Mouse (Mus musculus): Measurements from ENCODE around the gene BC048679. TPM values are rescaled to one million over a fixed set of nuclear protein-coding genes. Genes with fewer than 3 reads are reported as not detected.
A peak's percentile ranks its signal among the peaks of the same experiment; 100 is the strongest.

The BC048679 gene
- total and polyA plus RNA-seq, 2 experiments from 2014 or later, result not detected

- DNase-seq (ENCODE audit: low spot score) (no peak), ATAC-seq (ENCODE audit: low FRiP score) (no peak)
- H3K9me3 ChIP-seq (ENCODE audit: low read length), result no peaks in the 10 kb centered on the region
- no peak for TF ChIP-seq CTCF (IDR thresholded peaks at IDR 0.05)
- H3K4me2 ChIP-seq (ENCODE audit: low read depth, low read length, poor library complexity, severe bottlenecking), result no peak overlapping the region
- H3K4me3 ChIP-seq (ENCODE audit: low read depth, low read length), result no peak overlapping the region
- H3K27ac ChIP-seq (ENCODE audit: low read depth, low read length), result no peak overlapping the region
- no peaks in the 10 kb centered on the region for H3K4me1 ChIP-seq (ENCODE audit: insufficient read depth, low read length)
- no peaks in the 10 kb centered on the region for H3K27me3 ChIP-seq (ENCODE audit: insufficient read depth, low read length)
- H3K36me3 ChIP-seq (ENCODE audit: insufficient read depth, low read length), result no peaks in the 10 kb centered on the region
- H3K9ac ChIP-seq (replicated peaks; ENCODE audit: low read length, poor library complexity, severe bottlenecking), result no peak overlapping the region
- 67% methylated on average over 13 of the region's 13 CpGs for WGBS
Observed at GRCm38 (mm10) chr7:81514906-81515590, 17.0 kb upstream of the BC048679 start.

GRCm38 (mm10) chr7:81501050-81501449, 3.0 kb upstream of the BC048679 start:
- DNase-seq (ENCODE audit: low spot score) (no peak), ATAC-seq (ENCODE audit: low FRiP score) (no peak)
- H3K4me3 ChIP-seq (ENCODE audit: low read depth, low read length), result no peak overlapping the region
- H3K36me3 ChIP-seq (ENCODE audit: insufficient read depth, low read length), result no peaks in the 10 kb centered on the region
- no peak overlapping the region for H3K9ac ChIP-seq (replicated peaks; ENCODE audit: low read length, poor library complexity, severe bottlenecking)
- H3K4me1 ChIP-seq (ENCODE audit: insufficient read depth, low read length), result no peaks in the 10 kb centered on the region
- 87% methylated on average over 2 of the region's 2 CpGs for WGBS
- no peaks in the 10 kb centered on the region for H3K9me3 ChIP-seq (ENCODE audit: low read length)
- H3K27ac ChIP-seq (ENCODE audit: low read depth, low read length), result no peak overlapping the region
- no peak overlapping the region for H3K4me2 ChIP-seq (ENCODE audit: low read depth, low read length, poor library complexity, severe bottlenecking)
- no peak for TF ChIP-seq CTCF (IDR thresholded peaks at IDR 0.05)
- no peaks in the 10 kb centered on the region for H3K27me3 ChIP-seq (ENCODE audit: insufficient read depth, low read length)

GRCm38 (mm10) chr7:81497171-81497570, 910 bp downstream of the BC048679 start:
- no peak overlapping the region for H3K4me3 ChIP-seq (ENCODE audit: low read depth, low read length)
- peaks cover 3% of the 10 kb centered on the region; the same call in 1 of the 2 replicates for H3K4me1 ChIP-seq (ENCODE audit: insufficient read depth, low read length)
- no peak overlapping the region for H3K9ac ChIP-seq (replicated peaks; ENCODE audit: low read length, poor library complexity, severe bottlenecking)
- 11% methylated on average over 6 of the region's 6 CpGs for WGBS
- no peak for ATAC-seq (ENCODE audit: low FRiP score)
- DNase-seq (ENCODE audit: low spot score), result no peak
- TF ChIP-seq CTCF (IDR thresholded peaks at IDR 0.05), result no peak
- H3K27ac ChIP-seq (ENCODE audit: low read depth, low read length), result no peak overlapping the region
- no peak overlapping the region for H3K4me2 ChIP-seq (ENCODE audit: low read depth, low read length, poor library complexity, severe bottlenecking)
- no peaks in the 10 kb centered on the region for H3K36me3 ChIP-seq (ENCODE audit: insufficient read depth, low read length)
- H3K27me3 ChIP-seq (ENCODE audit: insufficient read depth, low read length), result no peaks in the 10 kb centered on the region
- no peaks in the 10 kb centered on the region for H3K9me3 ChIP-seq (ENCODE audit: low read length)

GRCm38 (mm10) chr7:81493331-81494021, 4.6 kb downstream of the BC048679 start, which contains the start of gene Ap3b2:
TSS of gene Ap3b2 (minus strand) at chr7:81493925.
- peaks cover 3% of the 10 kb centered on the region; the same call in 1 of the 2 replicates for H3K4me1 ChIP-seq (ENCODE audit: insufficient read depth, low read length)
- H3K4me3 ChIP-seq (ENCODE audit: low read depth, low read length), result peak within 1 kb of the TSS; percentile 78
- H3K9me3 ChIP-seq (ENCODE audit: low read length), result no peaks in the 10 kb centered on the region
- H3K27ac ChIP-seq (ENCODE audit: low read depth, low read length), result peak within 1 kb of the TSS; percentile 97
- peak; percentile 84 for DNase-seq (ENCODE audit: low spot score)
- TF ChIP-seq CTCF (IDR thresholded peaks at IDR 0.05), result no peak
- peak; percentile 91 for ATAC-seq (ENCODE audit: low FRiP score)
- peak within 1 kb of the TSS; percentile 94 for H3K9ac ChIP-seq (replicated peaks; ENCODE audit: low read length, poor library complexity, severe bottlenecking)
- H3K36me3 ChIP-seq (ENCODE audit: insufficient read depth, low read length), result no peaks in the 10 kb centered on the region
- WGBS, result under 1% methylated on average over 51 of the region's 57 CpGs
- H3K27me3 ChIP-seq (ENCODE audit: insufficient read depth, low read length), result no peaks in the 10 kb centered on the region
- peak within 1 kb of the TSS; percentile 55 for H3K4me2 ChIP-seq (ENCODE audit: low read depth, low read length, poor library complexity, severe bottlenecking)

- peak overlapping the region; percentile 94 for H3K9ac ChIP-seq (replicated peaks; ENCODE audit: low read length, poor library complexity, severe bottlenecking)
- ATAC-seq (ENCODE audit: low FRiP score), result no peak
- H3K9me3 ChIP-seq (ENCODE audit: low read length), result no peaks in the 10 kb centered on the region
- WGBS, result 24% methylated on average over 9 of the region's 9 CpGs
- peak overlapping the region; percentile 97 for H3K27ac ChIP-seq (ENCODE audit: low read depth, low read length)
- no peak for DNase-seq (ENCODE audit: low spot score)
- H3K4me1 ChIP-seq (ENCODE audit: insufficient read depth, low read length), result peaks cover 3% of the 10 kb centered on the region; the same call in 1 of the 2 replicates
- no peaks in the 10 kb centered on the region for H3K36me3 ChIP-seq (ENCODE audit: insufficient read depth, low read length)
- no peaks in the 10 kb centered on the region for H3K27me3 ChIP-seq (ENCODE audit: insufficient read depth, low read length)
- TF ChIP-seq CTCF (IDR thresholded peaks at IDR 0.05), result no peak
- H3K4me2 ChIP-seq (ENCODE audit: low read depth, low read length, poor library complexity, severe bottlenecking), result peak overlapping the region; percentile 55
- H3K4me3 ChIP-seq (ENCODE audit: low read depth, low read length), result peak overlapping the region; percentile 78
Observed at GRCm38 (mm10) chr7:81492628-81493027, 5.5 kb downstream of the BC048679 start.

GRCm38 (mm10) chr7:81489649-81490048, 8.4 kb downstream of the BC048679 start:
- Histone ChIP-seq H3K4me2 (ENCODE audit: low read depth, low read length, poor library complexity, severe bottlenecking) (no peak overlapping the region), H3K4me3 (ENCODE audit: low read depth, low read length) (no peak overlapping the region), H3K9me3 (ENCODE audit: low read length) (no peaks in the 10 kb centered on the region), H3K9ac (replicated peaks; ENCODE audit: low read length, poor library complexity, severe bottlenecking) (no peak overlapping the region), H3K27ac (ENCODE audit: low read depth, low read length) (no peak overlapping the region), H3K4me1 (ENCODE audit: insufficient read depth, low read length) (peaks cover 3% of the 10 kb centered on the region; the same call in 1 of the 2 replicates), H3K27me3 (ENCODE audit: insufficient read depth, low read length) (no peaks in the 10 kb centered on the region), H3K36me3 (ENCODE audit: insufficient read depth, low read length) (peaks cover 2% of the 10 kb centered on the region; the same call in 1 of the 2 replicates)
- ATAC-seq (ENCODE audit: low FRiP score), result no peak
- DNase-seq (ENCODE audit: low spot score), result no peak
- 15% methylated on average over 9 of the region's 9 CpGs for WGBS
- TF ChIP-seq CTCF (IDR thresholded peaks at IDR 0.05), result no peak
